Mouse (Mus musculus): Measurements from ENCODE around the gene 4933406M09Rik.

DNA sequence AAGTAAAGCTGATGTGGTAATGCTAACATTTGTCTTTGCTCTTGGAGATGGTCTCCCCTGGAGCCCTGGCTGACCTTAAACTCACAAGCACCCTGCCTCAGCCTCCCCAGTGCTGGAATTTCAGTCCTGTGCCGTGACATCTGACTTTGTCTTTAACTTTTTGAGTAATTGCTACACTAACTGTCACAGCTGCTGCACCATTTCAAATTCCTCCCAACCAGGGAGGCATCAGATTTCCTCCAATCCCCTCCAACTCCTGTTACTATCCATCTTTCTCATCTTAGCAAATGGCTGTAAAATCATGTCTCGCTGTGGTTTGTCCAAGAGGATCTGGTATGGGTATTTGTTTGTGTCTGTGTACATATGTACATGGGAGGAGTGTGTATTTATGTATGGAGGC, 11.6 kb upstream of the 4933406M09Rik start:
- no peak for TF ChIP-seq POLR2A (IDR thresholded peaks at IDR 0.05; ENCODE audit: insufficient read depth, low read length)
- no peak for TF ChIP-seq CTCF (IDR thresholded peaks at IDR 0.05; ENCODE audit: low read depth, low read length)
- TF ChIP-seq EP300 (IDR thresholded peaks at IDR 0.05; ENCODE audit: insufficient read depth, low read depth, low read length): no peak

Measured in ES-Bruce4 (cell line).